Mouse (Mus musculus): Measurements from ENCODE around the gene Col4a2. TPM values are rescaled to one million over a fixed set of nuclear protein-coding genes. Genes with fewer than 3 reads are reported as not detected.

Gene Col4a2
- total RNA-seq (2021) = 10 to 100 TPM; 76.7 to 80.6 TPM

DNA sequence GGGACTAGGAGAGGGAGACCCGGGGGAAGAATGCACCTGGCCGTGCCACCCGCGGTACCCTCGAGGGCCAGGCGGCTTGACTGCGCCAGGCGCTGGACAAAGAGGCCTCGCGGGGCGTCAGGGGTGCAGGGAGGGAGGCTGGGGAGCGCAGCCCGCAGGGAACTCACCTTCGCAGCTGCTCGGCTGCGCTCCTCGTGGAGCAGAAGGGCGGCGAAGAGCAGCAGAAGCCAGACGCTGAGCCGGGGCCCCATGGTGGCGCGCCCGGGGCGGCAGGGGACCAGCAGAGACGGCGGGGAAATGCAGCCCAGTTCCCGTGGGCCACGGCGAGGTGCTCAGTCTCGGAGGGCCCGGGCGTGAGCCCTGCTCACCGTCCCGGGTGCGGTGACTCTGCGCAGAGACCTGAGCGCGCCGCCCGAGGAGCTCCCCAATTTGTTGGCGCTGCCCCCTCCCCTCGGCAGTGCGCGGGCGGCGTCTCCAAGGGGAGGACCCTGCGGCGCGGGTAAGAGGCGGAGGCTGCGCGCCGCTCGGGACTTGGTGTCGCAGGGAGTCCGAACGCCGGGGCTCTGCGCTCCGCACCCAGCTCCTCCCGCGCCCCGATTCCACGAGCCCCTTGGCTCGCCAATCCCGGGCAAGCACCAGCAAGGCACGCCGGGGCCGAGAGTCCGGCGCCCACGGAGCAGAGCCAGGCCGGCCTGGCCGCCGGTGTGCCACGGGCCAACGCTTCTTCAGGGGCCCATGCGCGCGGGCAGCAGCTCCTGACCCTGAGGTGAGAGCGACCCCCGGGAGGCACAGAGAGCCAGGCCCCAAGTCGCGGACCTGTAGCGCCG lies at the start of gene Col4a2, which contains the start of gene Col4a1:
Gene Col4a2 (plus strand): TSS at position 457 of the 827 bp plus-strand sequence.
Gene Col4a1 (minus strand): TSS at position 478 of the 827 bp plus-strand sequence.
- DNase-seq (ENCODE audit: extremely low spot score in 1 of 2, low spot score in 2 of 2) = peak; percentile 44 to 92
- intact Hi-C loops (cut with DNase I) = loop anchor here (5.0 kb wide), 1 partner anchor 45 kb away; no protein-coding TSS in a partner anchor

DNA sequence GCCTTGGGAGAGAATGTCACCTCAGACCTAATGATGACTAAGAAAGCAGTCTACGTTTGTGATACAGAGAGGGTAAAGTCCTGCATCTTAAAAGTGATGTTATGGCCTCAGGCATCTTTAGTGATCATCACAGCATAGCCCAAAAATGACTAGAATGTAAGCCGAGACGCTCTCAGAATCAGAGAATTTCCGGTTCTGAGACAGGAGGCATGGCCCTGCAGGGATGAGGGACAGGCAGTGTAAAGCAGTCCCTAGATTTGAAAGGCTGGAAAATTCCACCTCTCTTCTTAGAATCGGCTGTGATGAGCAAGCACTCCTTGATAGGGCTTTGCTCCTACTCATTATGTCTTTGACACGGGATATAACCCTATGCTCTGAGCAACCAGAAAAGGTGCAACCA lies 48.8 kb upstream of the Col4a2 start:
- intact Hi-C loops (cut with DNase I) = no loop called here
- no peak for DNase-seq (ENCODE audit: extremely low spot score in 1 of 2, low spot score in 2 of 2)

- intact Hi-C loops (cut with DNase I) = loop anchor here (5.0 kb wide), 1 partner anchor 46 kb away; the partner anchor contains the start of genes Col4a1 and Col4a2
- no peak for DNase-seq (ENCODE audit: extremely low spot score in 1 of 2, low spot score in 2 of 2)
Observed at GRCm38 (mm10) chr8:11265971-11266370, 46.6 kb upstream of the Col4a2 start.

DNA sequence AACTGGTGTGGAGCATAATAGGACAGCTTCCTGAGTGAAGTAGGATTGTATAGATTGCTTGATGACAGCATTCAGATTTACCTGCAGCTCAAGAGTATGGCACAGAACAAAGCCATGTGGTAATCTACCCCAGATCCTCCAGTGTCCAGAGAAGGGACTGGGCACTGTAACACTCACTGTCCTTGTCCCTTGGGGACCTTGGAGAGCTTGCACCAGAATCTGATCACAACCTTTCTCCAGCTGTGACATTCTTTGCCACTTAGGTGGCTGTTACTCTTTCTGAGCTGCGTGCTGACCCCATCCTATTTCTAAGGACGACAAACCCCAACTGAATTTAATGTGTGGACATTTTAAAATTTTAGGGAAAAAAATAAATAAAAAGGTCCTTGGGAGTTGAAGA lies 46.1 kb upstream of the Col4a2 start:
- no peak for DNase-seq (ENCODE audit: extremely low spot score in 1 of 2, low spot score in 2 of 2)
- intact Hi-C loops (cut with DNase I) = loop anchor here (5.0 kb wide), 1 partner anchor 46 kb away; the partner anchor contains the start of genes Col4a1 and Col4a2

- no peak for DNase-seq (ENCODE audit: extremely low spot score in 1 of 2, low spot score in 2 of 2)
- intact Hi-C loops (cut with DNase I) = loop anchor here (5.0 kb wide), 1 partner anchor 44 kb away; the partner anchor contains the start of genes Col4a1 and Col4a2
Observed at GRCm38 (mm10) chr8:11268753-11269152, 43.9 kb upstream of the Col4a2 start.

- peak in 1 of 2 experiments; percentile 78 for DNase-seq (ENCODE audit: extremely low spot score in 1 of 2, low spot score in 2 of 2)
- intact Hi-C loops (cut with DNase I) = no loop called here
Observed at GRCm38 (mm10) chr8:11270826-11271225, 41.8 kb upstream of the Col4a2 start.

DNA sequence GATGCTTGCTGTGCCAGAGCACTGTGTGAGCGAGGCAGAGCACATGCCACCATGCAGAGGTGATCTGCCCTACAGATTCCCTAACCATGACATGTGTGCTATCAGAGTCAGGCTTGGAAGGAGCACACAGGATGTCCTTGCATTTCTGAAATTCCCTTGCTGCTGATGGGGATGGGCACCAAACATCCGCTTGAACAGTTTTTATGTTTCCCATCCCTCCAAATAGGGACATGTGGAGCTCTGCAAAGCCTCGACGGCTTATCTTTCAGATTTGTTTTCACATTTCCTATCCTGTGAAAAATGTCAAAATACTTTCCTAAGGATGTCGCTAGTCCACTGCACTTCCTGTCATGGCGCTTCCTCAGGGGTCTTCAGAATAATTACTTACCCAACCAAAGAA lies 40.4 kb upstream of the Col4a2 start:
- DNase-seq (ENCODE audit: extremely low spot score in 1 of 2, low spot score in 2 of 2) = no peak

GRCm38 (mm10) chr8:11273506-11274158 lies 39.0 kb upstream of the Col4a2 start:
- intact Hi-C loops (cut with DNase I) = no loop called here
- peak in 1 of 2 experiments; percentile 70 for DNase-seq (ENCODE audit: extremely low spot score in 1 of 2, low spot score in 2 of 2)

More for the DNA sequence above, 40.4 kb upstream of the Col4a2 start:
- intact Hi-C loops (cut with DNase I) = no loop called here

DNA sequence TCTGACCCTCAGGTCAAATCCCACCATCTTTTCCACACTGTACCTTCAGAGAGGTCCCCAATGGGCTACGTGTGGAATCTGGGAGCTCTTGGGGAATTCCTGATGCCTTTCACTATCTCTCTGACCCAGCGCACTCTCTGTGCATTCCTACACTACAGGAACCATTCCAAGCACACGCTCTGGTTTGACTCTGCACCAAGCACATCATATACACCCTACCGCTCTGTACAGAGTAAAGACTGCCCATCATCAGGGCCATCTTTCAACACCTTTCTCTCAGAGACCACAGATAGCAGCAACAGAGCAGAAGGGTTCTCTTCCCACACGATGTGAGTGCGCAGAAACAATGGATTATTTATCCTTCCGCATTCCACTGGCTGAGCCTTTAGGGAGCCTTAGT lies 38.2 kb upstream of the Col4a2 start:
- intact Hi-C loops (cut with DNase I) = no loop called here
- no peak for DNase-seq (ENCODE audit: extremely low spot score in 1 of 2, low spot score in 2 of 2)

- intact Hi-C loops (cut with DNase I) = no loop called here
- no peak for DNase-seq (ENCODE audit: extremely low spot score in 1 of 2, low spot score in 2 of 2)
Observed at GRCm38 (mm10) chr8:11276286-11276685, 36.3 kb upstream of the Col4a2 start.

DNA sequence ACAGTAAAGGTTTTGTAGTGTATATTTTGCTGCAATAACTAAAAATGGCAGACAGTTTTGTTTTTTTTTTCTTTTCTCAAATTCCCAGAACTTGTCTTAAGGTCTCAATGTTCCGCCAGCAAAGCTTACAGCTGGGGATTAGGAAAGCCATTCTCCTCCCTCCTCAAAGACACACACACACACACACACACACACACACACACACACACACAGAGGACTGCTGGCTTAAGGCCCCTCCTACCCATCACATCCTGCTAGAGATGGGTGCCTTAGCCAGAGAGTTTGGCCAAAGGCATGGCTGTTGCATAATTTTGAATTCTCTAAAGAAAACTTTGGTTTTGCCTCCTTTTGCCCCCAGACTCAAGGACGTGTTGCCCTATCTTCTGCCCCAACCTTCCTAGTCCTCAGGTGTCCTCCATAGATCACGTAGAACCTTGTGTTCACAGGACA lies 35.0 kb upstream of the Col4a2 start:
- intact Hi-C loops (cut with DNase I) = no loop called here
- no peak for DNase-seq (ENCODE audit: extremely low spot score in 1 of 2, low spot score in 2 of 2)

GRCm38 (mm10) chr8:11278101-11278611 lies 34.4 kb upstream of the Col4a2 start:
- intact Hi-C loops (cut with DNase I) = no loop called here
- peak in 1 of 2 experiments; percentile 66 for DNase-seq (ENCODE audit: extremely low spot score in 1 of 2, low spot score in 2 of 2)

- peak in 1 of 2 experiments; percentile 74 for DNase-seq (ENCODE audit: extremely low spot score in 1 of 2, low spot score in 2 of 2)
- intact Hi-C loops (cut with DNase I) = no loop called here
Observed at GRCm38 (mm10) chr8:11279296-11279826, 33.2 kb upstream of the Col4a2 start.

DNA sequence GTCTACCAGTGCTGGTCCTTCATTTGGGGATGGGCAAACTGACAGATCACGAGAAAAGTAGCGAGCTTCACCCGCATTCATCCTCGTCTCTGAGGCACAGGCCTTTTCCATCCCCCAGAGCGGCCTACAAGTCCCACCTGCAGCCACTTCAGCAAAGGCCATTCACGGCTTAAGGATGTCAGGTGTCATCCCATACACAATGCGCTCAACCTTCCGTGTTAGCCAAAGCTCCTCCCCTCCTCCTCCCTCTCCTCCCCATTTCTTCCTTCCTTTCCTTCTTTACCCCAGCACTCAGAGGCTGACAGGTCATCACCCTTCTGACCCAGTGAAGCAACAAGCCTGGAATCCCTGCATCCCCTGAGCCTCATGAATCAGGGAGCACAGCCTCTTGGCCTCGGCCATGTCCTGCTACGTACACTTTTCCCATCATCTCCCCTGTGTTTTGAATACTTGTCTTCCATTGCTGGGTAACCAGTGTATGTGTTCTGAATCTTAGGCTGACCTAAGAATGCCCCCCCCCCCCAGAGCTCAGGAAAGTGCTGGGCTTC lies 31.8 kb upstream of the Col4a2 start:
- intact Hi-C loops (cut with DNase I) = no loop called here
- DNase-seq (ENCODE audit: extremely low spot score in 1 of 2, low spot score in 2 of 2) = no peak

- intact Hi-C loops (cut with DNase I) = no loop called here
- DNase-seq (ENCODE audit: extremely low spot score in 1 of 2, low spot score in 2 of 2) = no peak
Observed at GRCm38 (mm10) chr8:11282139-11282538, 30.5 kb upstream of the Col4a2 start.

DNA sequence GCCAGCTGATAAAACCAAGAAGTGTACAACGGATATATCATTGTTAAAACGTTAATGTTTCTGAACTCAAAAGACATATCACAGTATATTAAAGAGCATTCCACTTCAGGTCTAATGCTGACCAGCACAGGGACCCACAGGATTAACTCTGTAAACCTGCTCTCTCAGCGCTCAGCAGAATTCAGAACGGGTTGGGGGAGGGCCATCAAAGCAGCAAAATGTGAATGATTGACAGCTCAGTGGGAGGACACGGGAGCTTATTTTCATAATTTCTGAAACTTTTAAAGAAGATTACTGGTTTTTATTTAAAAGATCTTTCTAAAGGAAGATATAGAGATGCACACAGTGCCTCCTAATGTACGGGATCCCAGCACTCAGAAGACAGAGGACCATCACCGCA lies 29.9 kb upstream of the Col4a2 start:
- no peak for DNase-seq (ENCODE audit: extremely low spot score in 1 of 2, low spot score in 2 of 2)
- intact Hi-C loops (cut with DNase I) = no loop called here

GRCm38 (mm10) chr8:11283217-11283616 lies 29.4 kb upstream of the Col4a2 start:
- intact Hi-C loops (cut with DNase I) = no loop called here
- DNase-seq (ENCODE audit: extremely low spot score in 1 of 2, low spot score in 2 of 2) = peak in 1 of 2 experiments; percentile 66

DNA sequence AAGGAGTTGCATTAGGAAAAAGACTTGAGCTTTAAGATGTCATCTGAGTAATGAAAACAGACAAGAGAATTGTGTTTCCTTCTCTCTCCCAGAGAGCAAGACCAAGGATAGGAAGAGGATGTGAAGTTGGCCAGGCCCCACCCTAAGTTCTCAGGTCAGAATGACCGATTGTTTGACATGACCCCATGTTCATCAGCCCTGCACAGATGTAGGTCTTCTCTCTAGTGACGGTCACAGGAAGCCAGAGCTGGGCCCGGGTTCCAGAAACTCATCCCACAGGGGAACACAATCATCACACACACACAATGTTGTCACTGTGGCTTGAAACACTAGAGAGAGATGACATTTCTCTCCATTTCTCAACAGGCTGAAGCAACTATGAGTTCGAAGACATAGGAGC lies 27.2 kb upstream of the Col4a2 start:
- DNase-seq (ENCODE audit: extremely low spot score in 1 of 2, low spot score in 2 of 2) = no peak
- intact Hi-C loops (cut with DNase I) = no loop called here

DNA sequence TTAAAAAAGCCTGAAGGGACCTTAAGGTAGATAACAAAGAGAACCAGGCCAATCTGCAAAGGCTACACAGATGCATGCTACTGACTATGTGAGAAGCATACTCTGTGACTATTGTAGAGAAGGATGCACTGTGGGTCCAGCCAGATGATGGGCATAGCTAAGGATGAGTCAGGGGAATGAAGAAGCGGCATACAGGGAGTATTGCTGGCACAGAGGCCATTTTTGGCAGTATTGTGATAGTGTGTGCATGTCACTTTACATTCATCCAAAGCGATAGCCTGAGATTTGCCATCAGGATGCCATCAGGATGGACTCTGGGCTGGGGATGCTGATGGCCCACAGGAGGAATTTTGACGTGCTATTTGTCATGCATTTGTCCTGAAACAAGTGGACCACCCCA lies 25.5 kb upstream of the Col4a2 start:
- no peak for DNase-seq (ENCODE audit: extremely low spot score in 1 of 2, low spot score in 2 of 2)
- intact Hi-C loops (cut with DNase I) = no loop called here
